Mouse (Mus musculus) heart, postnatal 0 days (tissue): ENCODE measurements around the gene 2310033P09Rik.

Experiments
- CTCF ChIP-seq: IDR thresholded peaks from 2 replicates; pipeline ENCODE4 v1.5.1; 2016; ENCODE audit warnings: antibody characterized with exemption, control low read depth, low read depth
- EP300 ChIP-seq: IDR thresholded peaks from 2 replicates; pipeline ENCODE4 v1.6.1; 2016; ENCODE audit warnings: antibody characterized with exemption, low read depth

- TF ChIP-seq CTCF (no peak), EP300 (no peak)
These were observed 6.7 kb upstream of the 2310033P09Rik start for GRCm38 (mm10) chr11:59201216-59202002.
